Mouse (Mus musculus): ENCODE data around the gene Trem1. TPM values are rescaled to one million over a fixed set of nuclear protein-coding genes. Genes with fewer than 3 reads are reported as not detected.

The Trem1 gene
- polyA plus RNA-seq (2014; fragmentation: Illumina TruSeq; extraction: RNeasy Lipid Tissue Mini Kit (QIAGEN cat#74804); ENCODE audit: low read depth, low replicate concordance): not detected

DNA sequence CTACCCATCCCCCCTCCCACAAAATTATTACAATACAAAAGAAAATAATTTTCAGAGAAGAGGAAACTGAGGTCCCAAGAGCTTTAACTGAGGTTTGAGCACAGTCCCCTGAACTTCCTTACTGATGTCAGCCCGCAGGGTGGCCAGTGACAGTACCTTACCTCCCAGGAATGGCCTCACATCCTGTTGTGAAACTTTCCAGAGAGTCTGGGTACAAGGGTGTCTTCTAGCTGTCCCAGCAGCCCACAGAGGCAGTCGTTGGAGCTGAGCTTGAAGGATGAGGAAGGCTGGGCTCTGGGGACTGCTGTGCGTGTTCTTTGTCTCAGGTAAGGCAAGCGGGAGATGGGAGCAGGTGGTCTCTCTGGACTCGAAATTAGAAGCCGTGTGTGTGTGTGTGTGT, at the start of gene Trem1:
Gene Trem1, plus strand, starts transcription at position 251 of the 400 bp plus-strand sequence.

DNA sequence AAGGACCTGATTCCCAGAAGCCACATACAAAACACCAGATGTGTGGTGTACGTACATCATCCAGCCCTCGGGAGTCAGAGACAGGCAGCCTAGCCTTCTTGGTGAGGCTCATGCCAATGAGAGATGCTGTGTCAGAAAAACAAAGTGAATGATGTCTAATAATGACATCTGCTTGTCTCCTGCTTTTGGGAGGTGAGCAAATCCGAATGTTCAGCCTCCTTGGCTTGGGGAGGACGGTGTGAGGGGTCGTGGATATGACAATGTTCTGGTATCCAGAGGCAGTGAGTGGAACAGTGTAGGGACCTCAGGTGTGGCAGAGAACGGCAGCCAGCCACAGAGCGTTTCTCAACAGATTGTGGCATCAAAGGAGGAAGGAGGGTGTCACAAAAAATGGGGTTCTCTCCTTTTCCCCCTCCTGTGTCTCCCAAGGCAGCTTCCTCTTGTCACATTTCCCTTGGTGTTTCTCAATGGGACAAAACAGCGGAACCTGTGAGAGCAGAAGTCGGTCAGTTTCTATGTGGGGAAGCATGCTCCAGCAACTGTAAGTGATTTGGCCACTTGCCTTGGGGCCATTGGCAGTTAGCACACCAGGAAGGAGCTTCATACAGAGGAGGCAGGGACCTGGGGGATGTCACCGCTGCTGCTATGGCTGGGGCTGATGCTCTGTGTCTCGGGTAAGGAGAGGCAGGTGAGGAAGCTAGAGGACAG, 14.8 kb downstream of the Trem1 start, which contains the start of gene Trem3:
Gene Trem3, plus strand, starts transcription at position 557 of the 708 bp plus-strand sequence.

DNA sequence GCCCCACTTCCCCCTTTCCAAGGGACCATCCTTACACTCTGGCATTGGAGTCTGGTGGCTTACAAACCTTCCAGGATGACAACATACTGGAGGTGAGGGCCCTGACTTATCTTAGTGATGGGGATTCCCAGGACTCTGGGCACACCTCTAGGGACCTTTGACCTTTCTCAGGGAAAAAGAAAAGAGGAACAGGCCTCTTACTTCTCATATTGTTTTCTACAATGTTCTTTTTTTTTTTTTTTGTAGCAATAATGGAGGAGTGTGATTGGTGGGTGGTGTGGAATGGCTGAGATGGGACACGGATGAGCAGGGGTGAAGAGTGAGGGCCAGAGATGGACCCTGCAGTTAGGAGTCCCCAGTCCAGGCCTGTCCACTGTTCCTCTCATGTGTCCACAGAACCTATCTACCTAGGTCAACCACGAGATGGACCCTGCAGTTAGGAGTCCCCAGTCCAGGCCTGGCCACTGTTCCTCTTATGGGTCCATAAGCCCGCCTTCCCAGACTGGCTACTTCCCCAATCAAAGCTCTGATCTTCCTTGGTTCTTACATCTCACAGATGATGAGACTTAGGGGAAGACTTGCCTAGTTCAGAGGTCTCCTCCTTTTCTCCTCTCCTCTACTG, 31.3 kb downstream of the Trem1 start, which contains the start of gene Treml4:
Gene Treml4, plus strand, starts transcription at position 555 of the 622 bp plus-strand sequence.

Other genes starting within 250 kb of the Trem1 start
- gene 1700122O11Rik, start 194.5 kb upstream of the Trem1 start, polyA plus RNA-seq (2014; fragmentation: Illumina TruSeq; extraction: RNeasy Lipid Tissue Mini Kit (QIAGEN cat#74804); ENCODE audit: low read depth, low replicate concordance): 0.46 TPM
- gene 1700067P10Rik, start 143.4 kb upstream of the Trem1 start, polyA plus RNA-seq (2014; fragmentation: Illumina TruSeq; extraction: RNeasy Lipid Tissue Mini Kit (QIAGEN cat#74804); ENCODE audit: low read depth, low replicate concordance): 2.0 TPM
- not detected for gene 9830107B12Rik, start 86.5 kb upstream of the Trem1 start, polyA plus RNA-seq (2014; fragmentation: Illumina TruSeq; extraction: RNeasy Lipid Tissue Mini Kit (QIAGEN cat#74804); ENCODE audit: low read depth, low replicate concordance)
- 0.74 TPM for gene A530064D06Rik, start 65.5 kb upstream of the Trem1 start, polyA plus RNA-seq (2014; fragmentation: Illumina TruSeq; extraction: RNeasy Lipid Tissue Mini Kit (QIAGEN cat#74804); ENCODE audit: low read depth, low replicate concordance)
- not detected for gene Trem3, start 15.0 kb downstream of the Trem1 start, polyA plus RNA-seq (2014; fragmentation: Illumina TruSeq; extraction: RNeasy Lipid Tissue Mini Kit (QIAGEN cat#74804); ENCODE audit: low read depth, low replicate concordance)
- 0.53 TPM for gene Treml4, start 31.5 kb downstream of the Trem1 start, polyA plus RNA-seq (2014; fragmentation: Illumina TruSeq; extraction: RNeasy Lipid Tissue Mini Kit (QIAGEN cat#74804); ENCODE audit: low read depth, low replicate concordance)
- 0.36 TPM for gene Treml2, start 66.7 kb downstream of the Trem1 start, polyA plus RNA-seq (2014; fragmentation: Illumina TruSeq; extraction: RNeasy Lipid Tissue Mini Kit (QIAGEN cat#74804); ENCODE audit: low read depth, low replicate concordance)
- 0.68 TPM for gene B430306N03Rik, start 83.4 kb downstream of the Trem1 start, polyA plus RNA-seq (2014; fragmentation: Illumina TruSeq; extraction: RNeasy Lipid Tissue Mini Kit (QIAGEN cat#74804); ENCODE audit: low read depth, low replicate concordance)
- 11.4 TPM for gene Trem2, start 113.6 kb downstream of the Trem1 start, polyA plus RNA-seq (2014; fragmentation: Illumina TruSeq; extraction: RNeasy Lipid Tissue Mini Kit (QIAGEN cat#74804); ENCODE audit: low read depth, low replicate concordance)
- not detected for gene Treml1, start 127.1 kb downstream of the Trem1 start, polyA plus RNA-seq (2014; fragmentation: Illumina TruSeq; extraction: RNeasy Lipid Tissue Mini Kit (QIAGEN cat#74804); ENCODE audit: low read depth, low replicate concordance)
- 24.5 TPM for gene Nfya, start 177.1 kb downstream of the Trem1 start, polyA plus RNA-seq (2014; fragmentation: Illumina TruSeq; extraction: RNeasy Lipid Tissue Mini Kit (QIAGEN cat#74804); ENCODE audit: low read depth, low replicate concordance)
- 39.9 TPM for gene Oard1, start 177.2 kb downstream of the Trem1 start, polyA plus RNA-seq (2014; fragmentation: Illumina TruSeq; extraction: RNeasy Lipid Tissue Mini Kit (QIAGEN cat#74804); ENCODE audit: low read depth, low replicate concordance)
- 0.21 TPM for gene Apobec2, start 200.2 kb downstream of the Trem1 start, polyA plus RNA-seq (2014; fragmentation: Illumina TruSeq; extraction: RNeasy Lipid Tissue Mini Kit (QIAGEN cat#74804); ENCODE audit: low read depth, low replicate concordance)
- gene Tspo2, start 218.8 kb downstream of the Trem1 start, polyA plus RNA-seq (2014; fragmentation: Illumina TruSeq; extraction: RNeasy Lipid Tissue Mini Kit (QIAGEN cat#74804); ENCODE audit: low read depth, low replicate concordance): not detected
- 1.2 TPM for gene Unc5cl, start 222.1 kb downstream of the Trem1 start, polyA plus RNA-seq (2014; fragmentation: Illumina TruSeq; extraction: RNeasy Lipid Tissue Mini Kit (QIAGEN cat#74804); ENCODE audit: low read depth, low replicate concordance)